Mouse (Mus musculus) bone marrow macrophage, adult 2 months (primary cell): ENCODE measurements around the gene Raver2.

ENCODE experiments used
- CTCF ChIP-seq: IDR thresholded peaks from 2 replicates; pipeline ENCODE4 v1.5.1; 2012; ENCODE audit warnings: low read depth, mild to moderate bottlenecking, low read length, moderate library complexity
- POLR2A ChIP-seq: IDR thresholded peaks from 2 replicates; pipeline ENCODE4 v1.6.1; 2012; ENCODE audit warnings: mild to moderate bottlenecking, low read depth, low read length, borderline replicate concordance

DNA sequence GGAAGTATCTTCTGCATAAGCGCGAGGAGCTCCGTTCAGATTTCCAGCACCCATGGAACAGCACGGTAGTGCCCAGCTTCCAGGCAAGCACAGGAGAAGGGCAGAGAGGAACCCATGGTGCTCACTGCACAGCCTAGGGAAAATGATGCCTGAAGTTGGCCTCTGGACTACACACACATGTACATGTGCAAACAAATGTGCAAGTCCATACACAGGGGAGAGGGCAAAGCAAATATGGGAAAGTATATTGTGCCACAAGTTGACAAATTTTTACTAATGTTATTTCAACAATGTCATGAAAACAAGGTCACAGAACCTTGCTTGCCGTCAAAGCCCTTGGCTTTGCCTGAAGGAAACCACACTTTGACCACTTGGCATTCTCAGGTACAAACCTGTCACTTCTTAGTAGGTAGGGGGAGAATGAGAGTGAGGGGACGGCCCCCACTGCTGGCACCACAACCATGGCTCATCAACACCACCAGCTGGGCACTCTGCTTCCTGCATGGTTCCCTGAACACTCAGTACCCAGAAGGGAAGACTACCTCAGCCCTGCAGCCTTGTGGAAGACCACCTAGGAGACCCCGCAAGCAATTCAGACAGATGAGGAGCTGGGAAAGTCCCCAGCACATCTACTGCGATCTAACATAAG lies 130.8 kb downstream of the Raver2 start:
- TF ChIP-seq CTCF: no peak
- no peak for TF ChIP-seq POLR2A
